Mouse (Mus musculus) cerebellum, adult 2 months (tissue): ENCODE measurements around the gene A2ml1.

ENCODE experiments used
- CTCF ChIP-seq: fragments of 200-500 bp; IDR thresholded peaks from 2 replicates; pipeline ENCODE4 v1.5.1; 2011; ENCODE audit warnings: low read depth, mild to moderate bottlenecking, control low read depth, low read length, moderate library complexity, borderline replicate concordance; ENCODE audit not compliant: insufficient read depth
- POLR2A ChIP-seq: fragments of 200-500 bp; IDR thresholded peaks from 2 replicates; pipeline ENCODE4 v1.6.1; 2011; ENCODE audit warnings: low read length, control low read depth, borderline replicate concordance; ENCODE audit not compliant: insufficient read depth

DNA sequence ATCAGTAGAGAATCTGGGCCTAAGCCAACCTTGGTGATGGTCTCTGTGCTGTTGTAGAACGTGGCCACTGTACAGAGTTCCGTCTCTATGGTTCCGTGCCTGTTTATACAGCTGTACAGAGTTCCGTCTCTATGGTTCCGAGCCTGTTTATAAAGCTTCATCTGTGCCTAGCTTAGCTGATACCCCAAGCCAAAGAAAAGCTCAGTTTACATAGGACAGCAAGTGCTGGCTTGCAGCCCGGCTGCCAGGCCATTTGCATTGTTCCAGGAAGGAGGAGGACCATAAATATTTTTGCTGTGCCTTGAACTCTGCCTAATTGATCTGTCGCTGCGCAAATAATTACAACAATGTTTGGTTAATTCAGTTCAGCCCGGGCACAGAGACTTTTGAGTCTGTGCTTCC, 15.7 kb upstream of the A2ml1 start:
- TF ChIP-seq CTCF = no peak
- no peak for TF ChIP-seq POLR2A
